Mouse (Mus musculus): ENCODE data around the gene Gabrb3. TPM values are rescaled to one million over a fixed set of nuclear protein-coding genes. Genes with fewer than 3 reads are reported as not detected.

Gene Gabrb3
- 0.31 TPM for polyA plus RNA-seq (2014; fragmentation: Illumina TruSeq; extraction: RNeasy Lipid Tissue Mini Kit (QIAGEN cat#74804); ENCODE audit: low read depth, low replicate concordance)

DNA sequence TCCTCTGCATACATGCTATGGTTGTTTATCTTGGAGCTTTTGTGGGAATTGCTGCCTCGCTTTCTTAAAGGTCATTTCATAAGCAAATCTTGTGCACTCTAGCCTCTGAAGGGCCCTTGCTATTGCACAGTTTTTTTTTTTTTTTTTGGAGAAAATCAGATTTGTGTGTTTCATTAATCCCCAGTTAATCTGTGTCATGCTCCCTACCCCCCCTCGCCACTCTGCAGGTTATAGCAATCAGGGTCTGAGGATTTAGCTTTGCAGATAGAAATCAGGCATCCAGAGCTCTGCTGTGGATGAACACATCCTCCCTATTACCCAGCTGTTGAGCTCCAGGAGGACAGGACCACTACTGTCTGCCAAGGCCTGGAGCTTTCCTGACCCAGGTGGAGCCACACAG lies at the start of gene Gabrb3:
Gene Gabrb3, plus strand, starts transcription at position 301 of the 400 bp plus-strand sequence.

DNA sequence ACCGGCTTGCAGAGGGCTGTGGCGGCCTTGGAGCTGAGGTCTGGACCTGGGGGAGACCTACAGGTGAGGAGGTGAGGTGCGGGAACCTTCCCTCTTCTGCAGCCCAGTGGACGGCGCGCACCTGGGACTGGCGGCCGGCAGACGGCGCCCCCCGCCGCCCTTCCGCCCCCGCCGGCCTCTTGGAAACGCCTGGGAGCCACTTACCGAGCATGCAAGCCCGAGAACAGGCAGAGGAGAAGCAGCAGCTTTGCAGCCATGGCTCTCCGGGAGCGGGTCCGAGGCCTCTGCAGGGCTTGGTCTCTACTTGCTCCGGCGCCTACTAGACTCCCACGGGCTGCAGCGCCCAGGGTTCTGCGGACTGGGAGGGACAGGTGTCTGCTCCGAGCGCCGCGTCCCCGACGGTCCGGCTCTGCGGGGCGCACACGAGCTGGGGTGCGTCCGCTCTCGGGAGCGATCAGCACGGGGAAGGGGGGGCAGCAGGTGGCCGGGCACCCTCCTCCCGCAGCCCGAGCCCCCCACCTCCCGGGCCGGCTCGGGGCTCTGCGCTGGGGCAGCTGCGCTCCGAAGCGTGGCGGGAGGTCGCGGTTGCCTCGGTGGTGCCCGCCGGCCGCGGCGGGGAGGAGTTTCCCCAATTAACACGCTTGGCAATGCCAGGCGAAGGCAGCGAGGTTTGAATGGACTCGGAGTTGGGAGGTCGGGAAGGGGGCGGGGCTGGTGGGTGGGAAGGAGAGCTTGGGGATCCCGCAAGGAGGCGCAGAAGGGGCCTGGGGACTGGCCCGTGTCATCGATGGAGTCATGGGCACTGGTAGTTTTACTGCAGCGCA lies 32.8 kb upstream of the Gabrb3 start, which contains the start of gene Gabrg3:
Gene Gabrg3, minus strand, starts transcription at position 672 of the 824 bp plus-strand sequence.

DNA sequence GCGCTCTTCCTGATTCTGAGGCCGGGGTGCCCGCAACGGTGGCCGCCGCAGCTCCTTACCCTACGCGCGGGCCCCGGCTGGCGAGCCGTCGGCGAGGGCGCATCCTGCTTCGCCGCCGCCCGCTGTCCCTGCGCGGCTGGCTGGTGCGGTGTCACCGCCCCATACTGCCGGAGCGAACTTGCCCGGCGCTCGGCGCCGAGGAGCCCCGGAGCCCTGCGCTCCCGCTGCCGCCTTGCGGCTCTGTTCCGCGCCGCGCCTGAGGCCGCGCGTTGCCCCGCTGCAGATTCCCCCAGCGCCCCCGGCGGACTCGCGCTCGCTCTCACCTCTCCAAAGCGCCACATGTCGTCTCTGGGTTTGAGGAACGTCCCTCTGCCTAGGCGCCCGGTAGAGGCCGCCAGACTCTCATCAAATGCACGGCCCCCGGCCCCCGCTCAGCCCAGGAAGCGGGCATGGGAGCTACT lies 90.2 kb downstream of the Gabrb3 start, which contains the start of gene Gabra5:
Gene Gabra5, minus strand, starts transcription at position 379 of the 461 bp plus-strand sequence.

Other genes starting within 250 kb of the Gabrb3 start
- 0.10 TPM for gene Gabrg3, start 32.5 kb upstream of the Gabrb3 start, polyA plus RNA-seq (2014; fragmentation: Illumina TruSeq; extraction: RNeasy Lipid Tissue Mini Kit (QIAGEN cat#74804); ENCODE audit: low read depth, low replicate concordance)
- gene Gabra5, start 90.4 kb downstream of the Gabrb3 start, polyA plus RNA-seq (2014; fragmentation: Illumina TruSeq; extraction: RNeasy Lipid Tissue Mini Kit (QIAGEN cat#74804); ENCODE audit: low read depth, low replicate concordance): not detected

All from heart, adult 10 weeks (tissue).